Mouse (Mus musculus) liver, postnatal 0 days (tissue): ENCODE data around the gene Gm3543.
"Not testable (repeated sequence)": the region's sequence is repeated elsewhere in the genome, so short reads cannot be mapped to it uniquely, and the experiment has no call there.

Experiments used
- CTCF ChIP-seq: sonication (generic); IDR thresholded peaks from 2 replicates; pipeline ENCODE4 v1.5.1; 2016; ENCODE audit warnings: antibody characterized with exemption, low read depth
- EP300 ChIP-seq: IDR thresholded peaks from 2 replicates; pipeline ENCODE4 v1.6.1; 2016; ENCODE audit warnings: antibody characterized with exemption, low read depth, mild to moderate bottlenecking

- not testable (repeated sequence) for TF ChIP-seq CTCF, EP300
These were observed 14.5 kb downstream of the Gm3543 start for GRCm38 (mm10) chr14:41968596-41968995.
